Mouse (Mus musculus) kidney, adult 2 months (tissue): ENCODE results near the gene Scyl1.

ENCODE experiments used
- CTCF ChIP-seq: fragments of 200-500 bp; conservative IDR thresholded peaks from 2 replicates; pipeline ENCODE4 v1.5.1; 2011; ENCODE audit warnings: low read depth, mild to moderate bottlenecking, control low read depth, low read length, moderate library complexity, mixed read lengths; ENCODE audit not compliant: insufficient read depth, insufficient read length
- POLR2A ChIP-seq: fragments of 200-500 bp; IDR thresholded peaks from one replicate; pipeline ENCODE4 v1.6.1; 2011; ENCODE audit warnings: low read depth, low read length, control low read depth

DNA sequence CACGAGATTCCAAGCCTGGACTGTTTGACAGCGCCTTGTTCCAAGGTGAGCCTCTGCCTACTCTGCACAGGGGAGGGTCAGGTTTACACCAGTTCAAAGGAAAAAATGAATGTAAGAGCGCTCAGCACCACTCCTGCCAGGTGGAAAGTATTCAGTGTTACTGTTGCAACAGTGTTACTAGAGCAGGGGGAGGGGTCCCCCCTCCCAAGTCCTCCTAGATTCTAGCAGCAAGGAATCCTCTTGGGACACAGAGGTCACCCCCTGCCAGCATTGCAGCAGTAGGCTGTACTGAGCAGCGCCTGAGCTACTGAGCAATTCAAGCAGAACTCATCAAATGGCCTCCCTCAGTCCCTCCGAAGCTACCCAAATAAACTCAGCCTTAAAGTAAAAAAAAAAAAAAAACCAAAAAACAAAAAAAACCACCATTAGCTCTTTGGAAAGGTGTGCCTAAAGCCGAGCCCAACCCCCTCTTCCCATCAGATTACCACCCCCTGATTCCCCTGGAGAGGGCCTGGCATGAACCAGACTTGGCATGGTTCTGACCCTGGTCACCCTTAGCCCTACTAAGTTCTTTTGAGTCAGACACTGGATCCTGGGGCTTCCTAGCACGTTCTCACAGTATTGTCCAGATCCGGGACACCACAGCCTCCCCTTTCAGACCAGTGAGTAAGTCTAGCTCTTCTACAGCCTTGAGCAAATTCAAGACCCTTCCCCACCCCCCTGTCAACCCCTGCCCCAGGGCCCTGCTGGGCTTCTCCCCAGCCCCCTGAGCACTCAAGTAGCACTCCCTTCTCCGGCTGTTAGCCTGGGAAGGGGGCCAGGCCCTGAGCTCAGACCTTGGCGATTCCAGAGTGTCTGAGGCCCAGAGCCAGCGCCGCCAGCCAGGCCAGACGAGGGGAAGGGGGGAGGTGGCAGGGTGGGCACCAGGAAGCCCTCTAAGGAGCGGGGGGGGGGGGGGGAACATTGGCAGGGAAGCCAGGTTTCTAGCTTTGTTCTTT is 30.6 kb downstream of the Scyl1 start, which contains the start of gene Ltbp3:
- TF ChIP-seq POLR2A (no peak), CTCF (no peak)
